Mouse (Mus musculus): ENCODE data around the gene Prkcb. TPM values are rescaled to one million over a fixed set of nuclear protein-coding genes. Genes with fewer than 3 reads are reported as not detected.

Prkcb gene
- polyA plus RNA-seq, 1 experiment: 3.8 TPM

- no peak overlapping the region for H3K27ac ChIP-seq (replicated peaks; ENCODE audit: low read depth, low read length)
- no peak overlapping the region for H3K4me3 ChIP-seq (ENCODE audit: insufficient read depth, low read depth, low read length)
- no peaks in the 10 kb centered on the region for H3K4me1 ChIP-seq (ENCODE audit: control insufficient read depth, insufficient read depth, insufficient read length, low read length)
Measured at GRCm38 (mm10) chr7:122649306-122649705, 360.8 kb downstream of the Prkcb start.

GRCm38 (mm10) chr7:122652523-122652922 lies 364.0 kb downstream of the Prkcb start:
- Histone ChIP-seq H3K4me1 (ENCODE audit: control insufficient read depth, insufficient read depth, insufficient read length, low read length) (no peaks in the 10 kb centered on the region), H3K27ac (replicated peaks; ENCODE audit: low read depth, low read length) (no peak overlapping the region), H3K4me3 (ENCODE audit: insufficient read depth, low read depth, low read length) (no peak overlapping the region)

- no peaks in the 10 kb centered on the region for H3K4me1 ChIP-seq (ENCODE audit: control insufficient read depth, insufficient read depth, insufficient read length, low read length)
- no peak overlapping the region for H3K4me3 ChIP-seq (ENCODE audit: insufficient read depth, low read depth, low read length)
- H3K27ac ChIP-seq (replicated peaks; ENCODE audit: low read depth, low read length): no peak overlapping the region
Measured at GRCm38 (mm10) chr7:122656671-122657070, 368.1 kb downstream of the Prkcb start.

GRCm38 (mm10) chr7:122657423-122658126 lies 369.0 kb downstream of the Prkcb start:
- no peak overlapping the region for H3K27ac ChIP-seq (replicated peaks; ENCODE audit: low read depth, low read length)
- no peaks in the 10 kb centered on the region for H3K4me1 ChIP-seq (ENCODE audit: control insufficient read depth, insufficient read depth, insufficient read length, low read length)
- no peak overlapping the region for H3K4me3 ChIP-seq (ENCODE audit: insufficient read depth, low read depth, low read length)

GRCm38 (mm10) chr7:122665311-122666049 lies 376.9 kb downstream of the Prkcb start:
- Histone ChIP-seq H3K4me1 (ENCODE audit: control insufficient read depth, insufficient read depth, insufficient read length, low read length) (no peaks in the 10 kb centered on the region), H3K4me3 (ENCODE audit: insufficient read depth, low read depth, low read length) (no peak overlapping the region), H3K27ac (replicated peaks; ENCODE audit: low read depth, low read length) (no peak overlapping the region)

GRCm38 (mm10) chr7:122667903-122668302 lies 379.4 kb downstream of the Prkcb start:
- Histone ChIP-seq H3K27ac (replicated peaks; ENCODE audit: low read depth, low read length) (no peak overlapping the region), H3K4me3 (ENCODE audit: insufficient read depth, low read depth, low read length) (no peak overlapping the region), H3K4me1 (ENCODE audit: control insufficient read depth, insufficient read depth, insufficient read length, low read length) (no peaks in the 10 kb centered on the region)

GRCm38 (mm10) chr7:122670442-122670872 lies 381.9 kb downstream of the Prkcb start, which contains the start of gene Cacng3:
Gene Cacng3 (plus strand): TSS chr7:122670492.
- Histone ChIP-seq H3K4me3 (ENCODE audit: insufficient read depth, low read depth, low read length) (no peak within 1 kb of the TSS), H3K4me1 (ENCODE audit: control insufficient read depth, insufficient read depth, insufficient read length, low read length) (no peaks in the 10 kb centered on the region), H3K27ac (replicated peaks; ENCODE audit: low read depth, low read length) (no peak within 1 kb of the TSS)

GRCm38 (mm10) chr7:122670873-122671641 lies 382.5 kb downstream of the Prkcb start:
- H3K4me1 ChIP-seq (ENCODE audit: control insufficient read depth, insufficient read depth, insufficient read length, low read length): no peaks in the 10 kb centered on the region
- no peak overlapping the region for H3K27ac ChIP-seq (replicated peaks; ENCODE audit: low read depth, low read length)
- H3K4me3 ChIP-seq (ENCODE audit: insufficient read depth, low read depth, low read length): no peak overlapping the region

GRCm38 (mm10) chr7:122672981-122673380 lies 384.4 kb downstream of the Prkcb start:
- H3K4me1 ChIP-seq (ENCODE audit: control insufficient read depth, insufficient read depth, insufficient read length, low read length): no peaks in the 10 kb centered on the region
- H3K27ac ChIP-seq (replicated peaks; ENCODE audit: low read depth, low read length): no peak overlapping the region
- H3K4me3 ChIP-seq (ENCODE audit: insufficient read depth, low read depth, low read length): no peak overlapping the region

GRCm38 (mm10) chr7:122675207-122675606 lies 386.7 kb downstream of the Prkcb start:
- H3K27ac ChIP-seq (replicated peaks; ENCODE audit: low read depth, low read length): no peak overlapping the region
- no peaks in the 10 kb centered on the region for H3K4me1 ChIP-seq (ENCODE audit: control insufficient read depth, insufficient read depth, insufficient read length, low read length)
- no peak overlapping the region for H3K4me3 ChIP-seq (ENCODE audit: insufficient read depth, low read depth, low read length)

Other genes starting within 250 kb of the Prkcb start
- 9.3 and 15.5 TPM in 2 replicates for gene Ubfd1, start 221.6 kb upstream of the Prkcb start, polyA plus RNA-seq (2012; ENCODE audit: insufficient read depth, insufficient read length, missing spikeins)
- 4.8 and 7.9 TPM in 2 replicates for gene Ears2, start 221.5 kb upstream of the Prkcb start, polyA plus RNA-seq (2012; ENCODE audit: insufficient read depth, insufficient read length, missing spikeins)
- gene Ndufab1, start 186.9 kb upstream of the Prkcb start, polyA plus RNA-seq (2012; ENCODE audit: insufficient read depth, insufficient read length, missing spikeins): 1,818 and 1,889 TPM in 2 replicates
- gene Palb2, start 155.8 kb upstream of the Prkcb start, polyA plus RNA-seq (2012; ENCODE audit: insufficient read depth, insufficient read length, missing spikeins): 0.52 TPM in 1 of 2 replicates, not detected in the other
- 55.1 and 57.1 TPM in 2 replicates for gene Dctn5, start 155.7 kb upstream of the Prkcb start, polyA plus RNA-seq (2012; ENCODE audit: insufficient read depth, insufficient read length, missing spikeins)
- not detected in 2 replicates for gene Plk1, start 129.3 kb upstream of the Prkcb start, polyA plus RNA-seq (2012; ENCODE audit: insufficient read depth, insufficient read length, missing spikeins)
- not detected in 2 replicates for gene Ern2, start 102.5 kb upstream of the Prkcb start, polyA plus RNA-seq (2012; ENCODE audit: insufficient read depth, insufficient read length, missing spikeins)
- gene Chp2, start 69.3 kb upstream of the Prkcb start, polyA plus RNA-seq (2012; ENCODE audit: insufficient read depth, insufficient read length, missing spikeins): 3.6 and 5.9 TPM in 2 replicates